Mouse (Mus musculus) olfactory bulb, adult 2 months (tissue): ENCODE results near the gene Dhx9.

Source experiments
- CTCF ChIP-seq: fragments of 200-500 bp; IDR thresholded peaks from 2 replicates; pipeline ENCODE4 v1.5.1; 2012; ENCODE audit warnings: low read depth, mild to moderate bottlenecking, low read length, moderate library complexity; ENCODE audit not compliant: insufficient read depth
- POLR2A ChIP-seq: fragments of 200-500 bp; IDR thresholded peaks from 2 replicates; pipeline ENCODE4 v1.6.1; 2012; ENCODE audit warnings: mild to moderate bottlenecking, low read depth, low read length, moderate library complexity; ENCODE audit not compliant: insufficient read depth

- TF ChIP-seq POLR2A (no peak), CTCF (no peak)
Measured at GRCm38 (mm10) chr1:153453146-153453642, 34.3 kb downstream of the Dhx9 start.
